Mouse (Mus musculus): ENCODE results near the gene Rora.

- TF ChIP-seq POLR2A (IDR thresholded peaks at IDR 0.05; ENCODE audit: low read depth, low read length): no peak
- no peak for TF ChIP-seq CTCF (IDR thresholded peaks at IDR 0.05; ENCODE audit: extremely low read depth, insufficient read length, insufficient replicate concordance, low read depth, low read length)
Measured at GRCm38 (mm10) chr9:68761672-68762071, 108.1 kb downstream of the Rora start.
